Mouse (Mus musculus): ENCODE measurements around the gene Dpp6. TPM values are rescaled to one million over a fixed set of nuclear protein-coding genes. Genes with fewer than 3 reads are reported as not detected.

Gene Dpp6
- polyA plus RNA-seq, 2 experiments, result 2.4 to 5.0 TPM

DNA sequence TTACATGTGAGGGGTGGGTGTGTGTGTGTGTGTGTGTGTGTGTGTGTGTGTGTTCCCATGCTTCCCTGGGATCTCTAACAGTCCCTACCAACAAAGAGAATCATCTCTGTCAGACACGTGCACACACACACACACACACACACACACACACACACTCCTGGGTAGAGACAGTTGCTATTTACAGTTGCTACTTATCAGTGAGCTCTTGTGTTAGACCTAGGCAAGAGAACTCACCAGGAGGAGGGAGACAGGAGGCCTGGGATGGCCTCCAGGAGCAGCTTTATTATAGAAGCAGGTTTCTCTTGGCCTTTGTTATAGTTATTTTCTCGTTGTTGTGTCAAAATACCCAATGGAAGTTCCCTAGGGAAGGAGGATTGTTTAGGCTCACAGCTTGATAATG, 519.7 kb downstream of the Dpp6 start:
- DNase-seq (ENCODE audit: low spot score) (no peak), ATAC-seq (ENCODE audit: low FRiP score, low read depth) (no peak)
- H3K27ac ChIP-seq (replicated peaks; ENCODE audit: low read depth, low read length), result no peak overlapping the region
- H3K9me3 ChIP-seq (ENCODE audit: control insufficient read depth, low read length), result no peaks in the 10 kb centered on the region
- no peaks in the 10 kb centered on the region for H3K36me3 ChIP-seq (ENCODE audit: control insufficient read depth, insufficient read depth, low read length)
- H3K4me3 ChIP-seq (replicated peaks; ENCODE audit: low read length), result no peak overlapping the region
- WGBS, result 78% methylated on average over 2 of the region's 2 CpGs
- no peak overlapping the region for H3K4me2 ChIP-seq (replicated peaks; ENCODE audit: low read depth, low read length, severe bottlenecking)
- H3K4me1 ChIP-seq (ENCODE audit: control insufficient read depth, insufficient read depth, low read length), result no peaks in the 10 kb centered on the region
- H3K9ac ChIP-seq (ENCODE audit: low read depth, low read length, severe bottlenecking), result no peak overlapping the region
- no peaks in the 10 kb centered on the region for H3K27me3 ChIP-seq (ENCODE audit: control insufficient read depth, insufficient read depth, low read length)
- no peak for TF ChIP-seq POLR2A (IDR thresholded peaks at IDR 0.05; ENCODE audit: borderline replicate concordance, extremely low read depth, insufficient read depth, insufficient read length)

- 70% methylated on average over 5 of the region's 5 CpGs for WGBS
- H3K4me1 ChIP-seq (ENCODE audit: control insufficient read depth, insufficient read depth, low read length), result no peaks in the 10 kb centered on the region
- TF ChIP-seq POLR2A (IDR thresholded peaks at IDR 0.05; ENCODE audit: borderline replicate concordance, extremely low read depth, insufficient read depth, insufficient read length), result no peak
- H3K9ac ChIP-seq (ENCODE audit: low read depth, low read length, severe bottlenecking), result no peak overlapping the region
- H3K4me2 ChIP-seq (replicated peaks; ENCODE audit: low read depth, low read length, severe bottlenecking), result no peak overlapping the region
- H3K9me3 ChIP-seq (ENCODE audit: control insufficient read depth, low read length), result no peaks in the 10 kb centered on the region
- H3K36me3 ChIP-seq (ENCODE audit: control insufficient read depth, insufficient read depth, low read length), result no peaks in the 10 kb centered on the region
- DNase-seq (ENCODE audit: low spot score) (no peak), ATAC-seq (ENCODE audit: low FRiP score, low read depth) (no peak)
- no peak overlapping the region for H3K4me3 ChIP-seq (replicated peaks; ENCODE audit: low read length)
- no peaks in the 10 kb centered on the region for H3K27me3 ChIP-seq (ENCODE audit: control insufficient read depth, insufficient read depth, low read length)
- no peak overlapping the region for H3K27ac ChIP-seq (replicated peaks; ENCODE audit: low read depth, low read length)
Measured at GRCm38 (mm10) chr5:27339196-27340030, 522.4 kb downstream of the Dpp6 start.

DNA sequence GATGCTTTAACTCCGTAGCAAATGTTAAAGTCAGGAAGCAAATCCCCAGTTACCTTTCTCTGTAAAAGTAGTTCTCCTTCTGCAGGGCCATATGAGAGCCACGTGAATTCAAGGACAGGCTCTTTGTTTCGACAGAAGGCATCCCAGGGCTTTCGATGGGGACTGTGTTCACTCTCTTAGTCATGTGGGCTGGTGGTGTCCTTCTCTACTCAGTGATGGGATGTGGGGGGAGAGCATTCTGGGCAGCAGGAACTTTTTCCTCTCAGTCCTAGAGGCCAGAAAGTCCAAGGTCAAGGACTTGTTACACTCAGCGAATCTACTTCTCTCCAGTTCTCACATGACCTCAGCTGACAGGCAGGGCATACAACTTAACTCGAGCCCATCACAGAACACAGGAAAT, 525.3 kb downstream of the Dpp6 start:
- Histone ChIP-seq H3K9ac (ENCODE audit: low read depth, low read length, severe bottlenecking) (no peak overlapping the region), H3K27me3 (ENCODE audit: control insufficient read depth, insufficient read depth, low read length) (no peaks in the 10 kb centered on the region), H3K4me3 (replicated peaks; ENCODE audit: low read length) (no peak overlapping the region), H3K36me3 (ENCODE audit: control insufficient read depth, insufficient read depth, low read length) (no peaks in the 10 kb centered on the region), H3K27ac (replicated peaks; ENCODE audit: low read depth, low read length) (no peak overlapping the region), H3K4me2 (replicated peaks; ENCODE audit: low read depth, low read length, severe bottlenecking) (no peak overlapping the region), H3K4me1 (ENCODE audit: control insufficient read depth, insufficient read depth, low read length) (no peaks in the 10 kb centered on the region), H3K9me3 (ENCODE audit: control insufficient read depth, low read length) (no peaks in the 10 kb centered on the region)
- 69% methylated on average over 6 of the region's 6 CpGs for WGBS
- DNase-seq (ENCODE audit: low spot score) (no peak), ATAC-seq (ENCODE audit: low FRiP score, low read depth) (no peak)
- TF ChIP-seq POLR2A (IDR thresholded peaks at IDR 0.05; ENCODE audit: borderline replicate concordance, extremely low read depth, insufficient read depth, insufficient read length), result no peak

DNA sequence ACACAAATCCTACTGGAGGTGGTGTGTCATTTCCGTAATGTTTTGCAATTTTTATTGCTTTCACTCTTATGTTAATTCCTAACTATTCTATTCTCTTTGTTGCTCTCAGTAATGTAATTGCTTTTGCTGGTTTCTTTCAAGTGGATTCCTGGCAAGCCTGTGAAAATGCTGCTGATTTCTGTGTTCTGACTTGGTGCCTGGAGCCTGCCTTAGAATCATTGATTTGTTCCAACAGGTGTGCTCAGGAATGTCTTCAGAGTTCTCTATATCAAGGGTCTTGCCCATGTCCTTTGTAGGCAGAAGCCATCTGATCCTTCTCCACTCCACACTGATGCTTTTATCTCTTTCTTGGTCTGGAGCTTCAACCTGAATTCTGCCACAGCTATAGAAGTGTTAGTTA, 526.6 kb downstream of the Dpp6 start:
- H3K9me3 ChIP-seq (ENCODE audit: control insufficient read depth, low read length), result no peaks in the 10 kb centered on the region
- no peak overlapping the region for H3K9ac ChIP-seq (ENCODE audit: low read depth, low read length, severe bottlenecking)
- H3K27ac ChIP-seq (replicated peaks; ENCODE audit: low read depth, low read length), result no peak overlapping the region
- ATAC-seq (ENCODE audit: low FRiP score, low read depth), result no peak
- no peaks in the 10 kb centered on the region for H3K36me3 ChIP-seq (ENCODE audit: control insufficient read depth, insufficient read depth, low read length)
- TF ChIP-seq POLR2A (IDR thresholded peaks at IDR 0.05; ENCODE audit: borderline replicate concordance, extremely low read depth, insufficient read depth, insufficient read length), result no peak
- no peaks in the 10 kb centered on the region for H3K27me3 ChIP-seq (ENCODE audit: control insufficient read depth, insufficient read depth, low read length)
- no peak overlapping the region for H3K4me3 ChIP-seq (replicated peaks; ENCODE audit: low read length)
- DNase-seq (ENCODE audit: low spot score), result no peak
- H3K4me2 ChIP-seq (replicated peaks; ENCODE audit: low read depth, low read length, severe bottlenecking), result no peak overlapping the region
- H3K4me1 ChIP-seq (ENCODE audit: control insufficient read depth, insufficient read depth, low read length), result no peaks in the 10 kb centered on the region
- 49% methylated on average over 1 of the region's 1 CpGs for WGBS

DNA sequence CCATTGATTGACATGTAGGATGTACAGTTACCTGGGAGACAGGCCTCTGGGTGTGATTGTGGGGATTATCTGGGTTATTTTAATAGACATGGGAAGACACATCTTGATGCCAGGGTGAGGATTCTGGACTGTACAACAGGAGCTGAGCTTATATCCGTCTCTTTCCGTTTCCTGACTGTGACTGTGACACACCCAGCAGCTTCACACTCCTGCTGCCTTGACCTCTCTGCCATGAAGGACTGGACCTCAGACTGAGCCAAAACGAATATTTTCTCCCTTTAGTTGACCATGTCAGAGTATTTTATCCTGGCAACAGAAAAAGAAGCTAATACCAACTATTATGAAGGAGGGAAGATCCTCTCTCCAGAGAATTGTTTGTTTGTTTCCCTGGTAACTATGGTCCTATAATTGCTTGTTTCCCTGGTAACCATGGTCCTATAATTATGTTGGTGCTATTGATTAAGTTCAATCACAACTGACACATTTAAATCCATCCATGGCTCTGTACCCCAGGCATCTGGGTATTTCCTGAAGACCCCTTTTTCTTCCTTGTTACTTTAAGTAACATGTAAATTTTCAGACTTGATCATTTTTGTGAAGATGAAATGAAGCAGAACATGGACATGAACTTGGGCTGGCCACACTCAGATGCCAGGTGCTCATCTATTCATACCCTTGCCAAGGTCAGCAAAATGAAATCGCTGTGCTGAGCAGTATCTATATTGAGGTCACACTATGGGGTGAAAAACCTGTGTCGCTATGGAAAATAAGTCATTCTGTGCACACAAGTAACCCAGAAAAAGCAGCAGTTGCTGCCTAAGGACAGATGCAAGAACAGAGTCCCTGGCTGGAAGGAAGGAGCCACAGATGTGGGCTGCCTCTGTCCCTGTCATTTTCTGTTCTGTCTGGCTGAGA, 531.4 kb downstream of the Dpp6 start:
- Histone ChIP-seq H3K9me3 (ENCODE audit: control insufficient read depth, low read length) (no peaks in the 10 kb centered on the region), H3K9ac (ENCODE audit: low read depth, low read length, severe bottlenecking) (no peak overlapping the region), H3K27me3 (ENCODE audit: control insufficient read depth, insufficient read depth, low read length) (no peaks in the 10 kb centered on the region), H3K36me3 (ENCODE audit: control insufficient read depth, insufficient read depth, low read length) (no peaks in the 10 kb centered on the region), H3K27ac (replicated peaks; ENCODE audit: low read depth, low read length) (no peak overlapping the region), H3K4me3 (replicated peaks; ENCODE audit: low read length) (no peak overlapping the region), H3K4me2 (replicated peaks; ENCODE audit: low read depth, low read length, severe bottlenecking) (no peak overlapping the region), H3K4me1 (ENCODE audit: control insufficient read depth, insufficient read depth, low read length) (no peaks in the 10 kb centered on the region)
- DNase-seq (ENCODE audit: low spot score) (no peak), ATAC-seq (ENCODE audit: low FRiP score, low read depth) (no peak)
- no peak for TF ChIP-seq POLR2A (IDR thresholded peaks at IDR 0.05; ENCODE audit: borderline replicate concordance, extremely low read depth, insufficient read depth, insufficient read length)
- 71% methylated on average over 5 of the region's 5 CpGs for WGBS

Data from limb, embryonic 14.5 days (tissue).